In genomic region chr9:14389050-14389621, GRCm38 (mm10) we compare ENCODE assay signal across 17 mouse cellular contexts. TPM values are rescaled to one million over a fixed set of nuclear protein-coding genes. Genes with fewer than 3 reads are reported as not detected.
A peak's percentile ranks its signal among the peaks of the same experiment; 100 is the strongest.
DNase-seq lines count a peak whose midpoint lies in the region; ATAC-seq and TF ChIP-seq lines count a peak whose summit lies in the region.
"Had no signal": no experiment of that assay in that cellular context is flagged by ENCODE, and none has a peak within 500 bp of the region (broad histone marks: within the 10 kb centered on the region; RNA-seq: fewer than 3 reads in every experiment).

No protein-coding gene starts in this region.

- TF ChIP-seq POLR2A in brain, embryonic 14.5 days (IDR thresholded peaks at IDR 0.05; ENCODE audit: borderline replicate concordance, extremely low read depth, insufficient read depth, insufficient read length, poor library complexity, severe bottlenecking), result no peak

- peak; percentile 92 for ATAC-seq in frontal cortex, adult (ENCODE audit: low TSS enrichment)
- no peak for ATAC-seq in liver, embryonic 13.5 days (ENCODE audit: low read depth)
- no peak for ATAC-seq in liver, embryonic 12.5 days
- no peak for ATAC-seq in neural tube, embryonic 15.5 days (ENCODE audit: low FRiP score)
- ATAC-seq: liver, postnatal 0 days had no signal

- no peaks in the 10 kb centered on the region for H3K27me3 ChIP-seq in liver, embryonic 13.5 days
- H3K27me3 ChIP-seq in liver, embryonic 12.5 days (replicated peaks), result no peaks in the 10 kb centered on the region
- H3K27me3 ChIP-seq in neural tube, embryonic 15.5 days (replicated peaks), result no peaks in the 10 kb centered on the region
- H3K27me3 ChIP-seq: embryonic facial prominence, embryonic 15.5 days had no signal

- H3K4me1 ChIP-seq in liver, embryonic 13.5 days (replicated peaks), result peaks cover 38% of the 10 kb centered on the region
- H3K4me1 ChIP-seq in liver, embryonic 12.5 days, result peaks cover 25% of the 10 kb centered on the region
- no peaks in the 10 kb centered on the region for H3K4me1 ChIP-seq in neural tube, embryonic 15.5 days
- H3K4me1 ChIP-seq: embryonic facial prominence, embryonic 15.5 days; limb, embryonic 10.5 days had no signal

- H3K27ac ChIP-seq in liver, embryonic 13.5 days, result peak overlapping the region; percentile 7; the same call in 1 of the 2 replicates
- H3K27ac ChIP-seq in liver, embryonic 12.5 days, result no peak overlapping the region
- H3K27ac ChIP-seq in neural tube, embryonic 15.5 days (replicated peaks), result no peak overlapping the region
- H3K27ac ChIP-seq: embryonic facial prominence, embryonic 15.5 days; limb, embryonic 10.5 days had no signal

- 68% methylated on average over 4 of the region's 4 CpGs for WGBS in liver, embryonic 13.5 days (ENCODE audit: insufficient replicate concordance)
- 71% methylated on average over 4 of the region's 4 CpGs for WGBS in liver, embryonic 12.5 days (ENCODE audit: insufficient replicate concordance)
- 61% methylated on average over 4 of the region's 4 CpGs for WGBS in neural tube, embryonic 15.5 days

- no peak for TF ChIP-seq CTCF in brain, embryonic 14.5 days (IDR thresholded peaks at IDR 0.05; ENCODE audit: borderline replicate concordance, extremely low read depth, insufficient read depth, insufficient read length)

- no peak overlapping the region for H3K4me2 ChIP-seq in liver, embryonic 13.5 days
- H3K4me2 ChIP-seq in liver, embryonic 12.5 days, result no peak overlapping the region
- H3K4me2 ChIP-seq in neural tube, embryonic 15.5 days, result no peak overlapping the region
- H3K4me2 ChIP-seq: embryonic facial prominence, embryonic 15.5 days had no signal

- no peak for DNase-seq in frontal cortex, postnatal 25 days (ENCODE audit: low spot score in 2 of 2)
- no peak for DNase-seq in liver, embryonic 13.5 days
- DNase-seq in brain, embryonic 14.5 days (ENCODE audit: low read depth), result peak; percentile 40
- peak; percentile 54 to 72 for DNase-seq in cerebellum, postnatal 36 days
- DNase-seq in thymus, postnatal 25 days, result no peak
- DNase-seq: B cell, adult 2 months; heart, adult 18-20 months; heart, postnatal 36 days; kidney, postnatal 10 days; liver, postnatal 0 days; thymus, postnatal 4 days had no signal

- no peak overlapping the region for H3K4me3 ChIP-seq in liver, embryonic 13.5 days (replicated peaks)
- no peak overlapping the region for H3K4me3 ChIP-seq in liver, embryonic 12.5 days
- no peak overlapping the region for H3K4me3 ChIP-seq in neural tube, embryonic 15.5 days (replicated peaks)
- H3K4me3 ChIP-seq: embryonic facial prominence, embryonic 15.5 days; limb, embryonic 10.5 days had no signal

- no peaks in the 10 kb centered on the region for H3K9me3 ChIP-seq in liver, embryonic 13.5 days (replicated peaks)
- no peaks in the 10 kb centered on the region for H3K9me3 ChIP-seq in liver, embryonic 12.5 days (replicated peaks)
- H3K9me3 ChIP-seq in neural tube, embryonic 15.5 days (replicated peaks), result no peaks in the 10 kb centered on the region
- H3K9me3 ChIP-seq: embryonic facial prominence, embryonic 15.5 days; G1E; limb, embryonic 10.5 days had no signal

- no peak overlapping the region for H3K9ac ChIP-seq in liver, embryonic 13.5 days
- H3K9ac ChIP-seq in liver, embryonic 12.5 days, result no peak overlapping the region
- H3K9ac ChIP-seq in neural tube, embryonic 15.5 days (replicated peaks), result no peak overlapping the region
- H3K9ac ChIP-seq: embryonic facial prominence, embryonic 15.5 days; liver, postnatal 0 days had no signal

- H3K36me3 ChIP-seq in liver, embryonic 13.5 days, result no peaks in the 10 kb centered on the region
- H3K36me3 ChIP-seq in liver, embryonic 12.5 days, result no peaks in the 10 kb centered on the region
- H3K36me3 ChIP-seq in neural tube, embryonic 15.5 days, result no peaks in the 10 kb centered on the region
- H3K36me3 ChIP-seq: embryonic facial prominence, embryonic 15.5 days; limb, embryonic 10.5 days had no signal

RNA-seq across cellular contexts. Expression of gene Endod1, which starts 7.8 kb away (rescaled TPM):
- polyA plus RNA-seq in liver, embryonic 13.5 days (2015; fragmentation: Nextera tagmentation; extraction: Ambion mirVana), result 37.8 and 40.4 TPM in 2 replicates
- polyA plus RNA-seq in liver, embryonic 12.5 days (2016; fragmentation: Nextera tagmentation; extraction: Ambion mirVana), result 36.8 and 40.3 TPM in 2 replicates
- 9.7 and 16.1 TPM in 2 replicates for polyA plus RNA-seq in brain, embryonic 14.5 days (2012; rRNA removed)
- 37.3 and 39.1 TPM in 2 replicates for polyA plus RNA-seq in neural tube, embryonic 15.5 days (2015; fragmentation: Nextera tagmentation; extraction: Ambion mirVana)

Comparison
In these comparisons a context has a peak if more than half of its experiments do, and no peak if none do; other contexts are left out.
1. DNase-seq: peak in brain, embryonic 14.5 days (single experiment) and cerebellum, postnatal 36 days (2 of 2); none in frontal cortex, postnatal 25 days (0 of 2), liver, embryonic 13.5 days (single experiment) and thymus, postnatal 25 days (single experiment).